Mouse (Mus musculus) cerebellum, adult 2 months (tissue): ENCODE data around the gene Grtp1.

Source experiments
- CTCF ChIP-seq: fragments of 200-500 bp; IDR thresholded peaks from 2 replicates; pipeline ENCODE4 v1.5.1; 2011; ENCODE audit warnings: low read depth, mild to moderate bottlenecking, control low read depth, low read length, moderate library complexity, borderline replicate concordance; ENCODE audit not compliant: insufficient read depth
- POLR2A ChIP-seq: fragments of 200-500 bp; IDR thresholded peaks from 2 replicates; pipeline ENCODE4 v1.6.1; 2011; ENCODE audit warnings: low read length, control low read depth, borderline replicate concordance; ENCODE audit not compliant: insufficient read depth

- TF ChIP-seq CTCF = no peak
- TF ChIP-seq POLR2A = no peak
Observed at GRCm38 (mm10) chr8:13240055-13240454, 39.6 kb upstream of the Grtp1 start.
